Mouse (Mus musculus): ENCODE results near the gene Map4k4. TPM values are rescaled to one million over a fixed set of nuclear protein-coding genes. Genes with fewer than 3 reads are reported as not detected.

Gene Map4k4
- polyA plus RNA-seq (2015; fragmentation: Nextera tagmentation; extraction: Ambion mirVana): 47.3 and 52.6 TPM in 2 replicates

DNA sequence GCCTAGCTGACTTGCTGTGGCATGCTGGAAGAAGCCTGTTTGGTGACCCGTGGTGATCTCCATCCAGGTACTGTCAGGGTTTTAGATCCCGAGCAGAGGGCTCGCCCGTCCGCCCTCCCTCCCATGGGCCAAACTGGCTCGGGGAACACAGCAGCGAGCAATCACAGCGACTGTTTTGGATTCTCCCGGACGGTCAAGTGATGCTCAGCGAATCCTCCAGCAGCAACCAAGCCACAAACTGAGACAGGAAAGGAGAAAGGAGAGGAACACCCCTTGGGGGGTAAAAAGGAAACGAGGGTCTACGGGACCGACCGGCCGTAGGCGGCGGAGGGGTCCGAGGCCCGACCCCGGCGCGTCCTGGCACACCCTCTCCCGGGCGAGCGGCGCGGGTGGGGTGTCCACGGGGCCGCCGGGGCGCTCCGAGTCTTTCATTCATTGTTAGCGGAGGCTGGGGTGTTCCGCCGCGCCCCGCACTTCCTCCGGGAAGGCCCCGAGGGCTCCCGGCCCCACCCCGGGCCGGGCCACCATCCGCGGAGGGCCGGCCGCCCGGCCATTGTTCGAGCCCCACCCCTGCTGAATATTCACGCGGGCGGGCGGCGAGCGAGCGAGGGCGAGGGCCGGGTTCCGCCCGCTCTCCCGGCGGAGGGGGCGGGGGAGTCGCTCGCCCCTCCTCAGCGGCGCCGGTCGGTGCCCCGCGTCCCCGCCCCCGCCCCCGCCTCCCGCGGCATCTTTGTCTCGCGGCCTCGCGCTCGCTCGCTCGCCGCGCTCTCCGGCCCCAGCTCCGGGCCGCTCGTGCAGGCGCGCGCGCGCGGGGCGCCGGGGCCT, at the start of gene Map4k4:
Map4k4 (plus strand) TSS at position 733 of the 825 bp plus-strand sequence.
- Histone ChIP-seq H3K9me3 (no peaks in the 10 kb centered on the region), H3K27me3 (no peaks in the 10 kb centered on the region), H3K36me3 (peaks cover 13% of the 10 kb centered on the region), H3K4me3 (peak within 1 kb of the TSS; percentile 98), H3K9ac (peak within 1 kb of the TSS; percentile 100), H3K27ac (peak within 1 kb of the TSS; percentile 100), H3K4me1 (replicated peaks) (peaks cover 42% of the 10 kb centered on the region), H3K4me2 (peak within 1 kb of the TSS; percentile 96)
- ATAC-seq (ENCODE audit: low FRiP score): peak; percentile 88
- under 1% methylated on average over 67 of the region's 97 CpGs for WGBS

DNA sequence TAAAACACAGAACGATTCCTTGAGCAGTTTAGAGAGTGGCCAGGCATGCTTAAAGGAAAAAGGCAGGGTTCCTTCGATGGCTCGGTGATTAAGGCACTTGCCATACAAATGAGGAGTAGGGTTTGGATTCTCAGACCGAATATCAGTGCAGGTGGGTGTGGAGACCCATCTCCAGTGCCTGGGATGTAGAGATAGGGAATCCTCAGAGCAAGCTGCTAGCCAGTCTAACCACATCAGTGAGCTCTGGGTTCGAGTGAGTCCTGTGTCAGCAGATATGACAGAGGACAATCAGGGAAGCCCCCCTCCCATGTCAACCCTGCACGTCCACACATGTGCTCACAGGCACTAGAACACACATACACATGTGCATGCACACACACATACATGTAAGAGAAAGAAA, 44.8 kb upstream of the Map4k4 start:
- no peaks in the 10 kb centered on the region for H3K9me3 ChIP-seq
- H3K9ac ChIP-seq: no peak overlapping the region
- no peaks in the 10 kb centered on the region for H3K27me3 ChIP-seq
- H3K27ac ChIP-seq: no peak overlapping the region
- H3K36me3 ChIP-seq: no peaks in the 10 kb centered on the region
- no peak overlapping the region for H3K4me2 ChIP-seq
- H3K4me1 ChIP-seq (replicated peaks): no peaks in the 10 kb centered on the region
- ATAC-seq (ENCODE audit: low FRiP score): no peak
- no peak overlapping the region for H3K4me3 ChIP-seq
- WGBS: 87% methylated on average over 6 of the region's 6 CpGs

DNA sequence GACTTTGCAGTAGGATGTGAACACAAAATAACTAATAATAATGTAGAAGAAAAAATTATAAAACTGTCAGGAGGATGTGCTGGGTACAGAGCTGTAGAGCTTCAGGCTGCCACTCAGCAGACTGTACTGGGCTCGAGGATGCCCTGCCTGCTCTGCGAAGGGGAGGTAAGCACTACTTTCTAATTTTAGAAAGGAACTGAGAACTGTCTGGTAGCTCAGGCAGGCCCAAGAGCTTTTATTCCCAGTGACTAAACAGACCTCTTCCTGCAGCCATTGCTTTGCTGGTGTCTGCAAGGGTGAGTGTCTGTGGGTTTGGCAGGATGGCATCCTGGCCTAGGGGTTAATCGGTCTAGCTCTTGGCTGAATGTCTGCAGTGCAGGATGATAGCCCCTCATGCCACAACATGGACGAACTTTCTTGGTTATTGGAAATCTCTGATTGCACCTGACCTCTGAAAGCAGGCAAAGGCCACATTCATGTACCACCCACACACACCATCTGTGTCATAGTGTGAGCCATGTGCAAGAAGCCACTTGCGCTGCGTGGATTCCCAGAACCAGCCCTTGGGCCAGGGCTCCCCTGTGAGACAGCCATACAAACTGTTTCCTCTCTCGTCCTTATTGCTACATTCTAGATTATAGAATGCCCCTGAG, 43.8 kb upstream of the Map4k4 start:
- Histone ChIP-seq H3K27me3 (no peaks in the 10 kb centered on the region), H3K4me2 (no peak overlapping the region)
- 81% methylated on average over 7 of the region's 7 CpGs for WGBS

GRCm38 (mm10) chr1:39857448-39857820, 43.3 kb upstream of the Map4k4 start:
- Histone ChIP-seq H3K36me3 (no peaks in the 10 kb centered on the region), H3K9me3 (no peaks in the 10 kb centered on the region), H3K27ac (no peak overlapping the region), H3K4me2 (no peak overlapping the region), H3K9ac (no peak overlapping the region), H3K4me3 (no peak overlapping the region), H3K27me3 (no peaks in the 10 kb centered on the region), H3K4me1 (replicated peaks) (no peaks in the 10 kb centered on the region)
- 87% methylated on average over 6 of the region's 6 CpGs for WGBS
- ATAC-seq (ENCODE audit: low FRiP score): no peak

More for the DNA sequence above, 43.8 kb upstream of the Map4k4 start:
- Histone ChIP-seq H3K4me1 (replicated peaks) (no peaks in the 10 kb centered on the region), H3K9ac (no peak overlapping the region), H3K9me3 (no peaks in the 10 kb centered on the region), H3K27ac (no peak overlapping the region), H3K36me3 (no peaks in the 10 kb centered on the region), H3K4me3 (no peak overlapping the region)
- no peak for ATAC-seq (ENCODE audit: low FRiP score)

GRCm38 (mm10) chr1:39859213-39859612, 41.5 kb upstream of the Map4k4 start:
- H3K36me3 ChIP-seq: no peaks in the 10 kb centered on the region
- no peak overlapping the region for H3K4me2 ChIP-seq
- no peak overlapping the region for H3K27ac ChIP-seq
- ATAC-seq (ENCODE audit: low FRiP score): no peak
- no peaks in the 10 kb centered on the region for H3K27me3 ChIP-seq
- H3K9me3 ChIP-seq: no peaks in the 10 kb centered on the region
- H3K4me1 ChIP-seq (replicated peaks): no peaks in the 10 kb centered on the region
- no peak overlapping the region for H3K9ac ChIP-seq
- H3K4me3 ChIP-seq: no peak overlapping the region
- WGBS: 35% methylated on average over 6 of the region's 6 CpGs

- Histone ChIP-seq H3K4me2 (no peak overlapping the region), H3K9ac (no peak overlapping the region), H3K27me3 (no peaks in the 10 kb centered on the region), H3K27ac (no peak overlapping the region), H3K4me1 (replicated peaks) (peaks cover 23% of the 10 kb centered on the region), H3K9me3 (no peaks in the 10 kb centered on the region), H3K36me3 (no peaks in the 10 kb centered on the region), H3K4me3 (no peak overlapping the region)
- WGBS: 90% methylated on average over 9 of the region's 9 CpGs
- no peak for ATAC-seq (ENCODE audit: low FRiP score)
Observed at GRCm38 (mm10) chr1:39866367-39867141, 34.2 kb upstream of the Map4k4 start.

- H3K4me3 ChIP-seq: no peak overlapping the region
- H3K4me1 ChIP-seq (replicated peaks): peaks cover 23% of the 10 kb centered on the region
- no peak overlapping the region for H3K9ac ChIP-seq
- H3K27ac ChIP-seq: no peak overlapping the region
- no peak for ATAC-seq (ENCODE audit: low FRiP score)
- H3K27me3 ChIP-seq: no peaks in the 10 kb centered on the region
- H3K36me3 ChIP-seq: no peaks in the 10 kb centered on the region
- WGBS: 84% methylated on average over 7 of the region's 7 CpGs
- H3K4me2 ChIP-seq: no peak overlapping the region
- no peaks in the 10 kb centered on the region for H3K9me3 ChIP-seq
Observed at GRCm38 (mm10) chr1:39867142-39867525, 33.6 kb upstream of the Map4k4 start.

GRCm38 (mm10) chr1:39867966-39868593, 32.6 kb upstream of the Map4k4 start:
- no peaks in the 10 kb centered on the region for H3K36me3 ChIP-seq
- H3K4me3 ChIP-seq: no peak overlapping the region
- H3K4me1 ChIP-seq (replicated peaks): peaks cover 23% of the 10 kb centered on the region
- no peaks in the 10 kb centered on the region for H3K9me3 ChIP-seq
- ATAC-seq (ENCODE audit: low FRiP score): no peak
- no peak overlapping the region for H3K4me2 ChIP-seq
- H3K27me3 ChIP-seq: no peaks in the 10 kb centered on the region
- 37% methylated on average over 6 of the region's 6 CpGs for WGBS
- no peak overlapping the region for H3K9ac ChIP-seq
- H3K27ac ChIP-seq: no peak overlapping the region

- H3K27me3 ChIP-seq: no peaks in the 10 kb centered on the region
- H3K27ac ChIP-seq: no peak overlapping the region; the same call in 1 of the 2 replicates
- ATAC-seq (ENCODE audit: low FRiP score): no peak
- H3K9ac ChIP-seq: no peak overlapping the region
- peaks cover 23% of the 10 kb centered on the region for H3K4me1 ChIP-seq (replicated peaks)
- H3K9me3 ChIP-seq: no peaks in the 10 kb centered on the region
- no peak overlapping the region for H3K4me3 ChIP-seq
- WGBS: 73% methylated on average over 10 of the region's 10 CpGs
- no peak overlapping the region for H3K4me2 ChIP-seq
- no peaks in the 10 kb centered on the region for H3K36me3 ChIP-seq
Observed at GRCm38 (mm10) chr1:39868825-39869571, 31.7 kb upstream of the Map4k4 start.

GRCm38 (mm10) chr1:39869721-39870201, 31.0 kb upstream of the Map4k4 start:
- 56% methylated on average over 12 of the region's 12 CpGs for WGBS
- H3K27ac ChIP-seq: no peak overlapping the region

DNA sequence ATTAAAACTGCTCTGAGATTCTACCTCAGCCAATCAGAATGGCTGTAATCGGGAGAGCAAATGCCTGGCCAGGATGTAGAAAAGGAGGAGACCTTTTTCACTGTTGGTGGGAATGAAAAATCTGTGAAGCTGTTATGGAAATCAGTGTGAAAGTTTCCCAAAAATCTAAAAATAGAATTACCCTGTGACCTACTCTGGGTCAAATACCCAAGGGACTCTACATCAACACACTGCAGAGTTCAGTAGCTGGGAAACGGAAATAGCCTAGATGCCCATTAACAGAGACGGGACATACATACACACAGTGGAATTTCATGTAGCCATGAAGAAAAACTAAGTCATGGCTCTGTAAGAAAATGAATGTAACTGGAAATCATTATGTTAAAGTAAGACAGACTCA, 22.7 kb upstream of the Map4k4 start:
- Histone ChIP-seq H3K9ac (no peak overlapping the region), H3K27me3 (no peaks in the 10 kb centered on the region), H3K4me1 (replicated peaks) (no peaks in the 10 kb centered on the region), H3K4me2 (no peak overlapping the region), H3K4me3 (no peak overlapping the region), H3K36me3 (no peaks in the 10 kb centered on the region), H3K9me3 (no peaks in the 10 kb centered on the region), H3K27ac (no peak overlapping the region)
- WGBS: 79% methylated on average over 3 of the region's 3 CpGs
- ATAC-seq (ENCODE audit: low FRiP score): no peak

More at GRCm38 (mm10) chr1:39869721-39870201, 31.0 kb upstream of the Map4k4 start:
- ATAC-seq (ENCODE audit: low FRiP score): no peak
- H3K4me3 ChIP-seq: no peak overlapping the region
- no peaks in the 10 kb centered on the region for H3K27me3 ChIP-seq
- H3K36me3 ChIP-seq: no peaks in the 10 kb centered on the region
- H3K4me2 ChIP-seq: no peak overlapping the region
- H3K4me1 ChIP-seq (replicated peaks): peaks cover 23% of the 10 kb centered on the region
- no peak overlapping the region for H3K9ac ChIP-seq
- no peaks in the 10 kb centered on the region for H3K9me3 ChIP-seq

All from hindbrain, embryonic 13.5 days (tissue).